Mouse (Mus musculus) olfactory bulb, adult 2 months (tissue): ENCODE measurements at regions not wholly inside any gene's neighbourhood (a gene's known extent, or its start where the extent isn't known, plus 50 kb on each side); places are given as distances from the start of the nearest gene placed in this dataset.

Experiments used
- CTCF ChIP-seq: fragments of 200-500 bp; IDR thresholded peaks from 2 replicates; pipeline ENCODE4 v1.5.1; 2012; ENCODE audit warnings: low read depth, mild to moderate bottlenecking, low read length, moderate library complexity; ENCODE audit not compliant: insufficient read depth
- POLR2A ChIP-seq: fragments of 200-500 bp; IDR thresholded peaks from 2 replicates; pipeline ENCODE4 v1.6.1; 2012; ENCODE audit warnings: mild to moderate bottlenecking, low read depth, low read length, moderate library complexity; ENCODE audit not compliant: insufficient read depth

GRCm38 (mm10) chr16:77788041-77788780, 186.3 kb upstream of the Gm11146 start:
- TF ChIP-seq CTCF (no peak), POLR2A (no peak)
